Mouse (Mus musculus) adrenal gland, postnatal 25 days (tissue): ENCODE results near the gene Ablim2. TPM values are rescaled to one million over a fixed set of nuclear protein-coding genes. Genes with fewer than 3 reads are reported as not detected.

Source experiments
- DNase-seq: peaks from one replicate; pipeline ENCODE4 v3.0.0; 2021; ENCODE audit warnings: mixed read lengths
- total RNA-seq: library from RNA; stranded (reverse); gene quantifications from 2 replicates; pipeline ENCODE4 v1.2.3, GENCODE M21; 2021

Ablim2 gene
- total RNA-seq, 1 experiment from 2014 or later = 7.8 TPM

GRCm38 (mm10) chr5:35814334-35814941 lies 56.8 kb downstream of the Ablim2 start:
- DNase-seq = no peak

- no peak for DNase-seq
These were observed 57.4 kb downstream of the Ablim2 start for GRCm38 (mm10) chr5:35815051-35815450.

GRCm38 (mm10) chr5:35817266-35817665 lies 59.6 kb downstream of the Ablim2 start:
- DNase-seq = no peak

GRCm38 (mm10) chr5:35817882-35818281 lies 60.2 kb downstream of the Ablim2 start:
- no peak for DNase-seq

GRCm38 (mm10) chr5:35822721-35823120 lies 65.0 kb downstream of the Ablim2 start:
- DNase-seq = no peak

GRCm38 (mm10) chr5:35826465-35826864 lies 68.8 kb downstream of the Ablim2 start:
- DNase-seq = no peak

GRCm38 (mm10) chr5:35827075-35827474 lies 69.4 kb downstream of the Ablim2 start:
- DNase-seq = no peak

GRCm38 (mm10) chr5:35827856-35828255 lies 70.2 kb downstream of the Ablim2 start:
- DNase-seq = no peak

- no peak for DNase-seq
These were observed 72.4 kb downstream of the Ablim2 start for GRCm38 (mm10) chr5:35830101-35830500.

- DNase-seq = no peak
These were observed 76.2 kb downstream of the Ablim2 start for GRCm38 (mm10) chr5:35833881-35834280.

GRCm38 (mm10) chr5:35836992-35837391 lies 79.3 kb downstream of the Ablim2 start:
- no peak for DNase-seq

GRCm38 (mm10) chr5:35839262-35839661 lies 81.6 kb downstream of the Ablim2 start:
- DNase-seq = no peak

- DNase-seq = no peak
These were observed 93.8 kb downstream of the Ablim2 start for GRCm38 (mm10) chr5:35851485-35851884.

GRCm38 (mm10) chr5:35853463-35853862 lies 95.8 kb downstream of the Ablim2 start:
- DNase-seq = no peak

- no peak for DNase-seq
These were observed 98.6 kb downstream of the Ablim2 start for GRCm38 (mm10) chr5:35856245-35856644.

GRCm38 (mm10) chr5:35858069-35858468 lies 100.4 kb downstream of the Ablim2 start:
- peak; percentile 76 for DNase-seq

GRCm38 (mm10) chr5:35861456-35861855 lies 103.8 kb downstream of the Ablim2 start:
- DNase-seq = no peak

GRCm38 (mm10) chr5:35869973-35870372 lies 112.3 kb downstream of the Ablim2 start:
- DNase-seq = no peak

GRCm38 (mm10) chr5:35870408-35871012 lies 112.8 kb downstream of the Ablim2 start:
- peak; percentile 56 for DNase-seq

GRCm38 (mm10) chr5:35873382-35873781 lies 115.7 kb downstream of the Ablim2 start:
- no peak for DNase-seq

GRCm38 (mm10) chr5:35876236-35876635 lies 118.6 kb downstream of the Ablim2 start:
- no peak for DNase-seq

- no peak for DNase-seq
These were observed 121.5 kb downstream of the Ablim2 start for GRCm38 (mm10) chr5:35879199-35879598.

GRCm38 (mm10) chr5:35882391-35882790 lies 124.7 kb downstream of the Ablim2 start:
- DNase-seq = no peak

GRCm38 (mm10) chr5:35884262-35884661 lies 126.6 kb downstream of the Ablim2 start:
- DNase-seq = peak; percentile 49
